Mouse (Mus musculus) MEL (cell line): Measurements from ENCODE around the gene Slc35e2.

ENCODE experiments used
- BHLHE40 ChIP-seq: IDR thresholded peaks from 2 replicates; pipeline ENCODE4 v1.6.1; 2012; ENCODE audit warnings: low read depth, mild to moderate bottlenecking, inconsistent platforms, low read length, improper control_type of control experiment, borderline replicate concordance
- CHD1 ChIP-seq: IDR thresholded peaks from 2 replicates; pipeline ENCODE4 v1.6.1; 2012; ENCODE audit warnings: low read depth, mild to moderate bottlenecking, inconsistent platforms, low read length, improper control_type of control experiment
- CTCF ChIP-seq, 3 experiments: IDR thresholded peaks in 2 of 3; conservative IDR thresholded peaks in 1 of 3; 2 replicates each; pipeline ENCODE4 v1.5.1; 2011 to 2012; ENCODE audit warnings: low read length in 3 of 3, low read depth in 2 of 3, mild to moderate bottlenecking in 2 of 3, improper control_type of control experiment in 1 of 3, inconsistent platforms in 1 of 3, mixed read lengths in 1 of 3, moderate library complexity in 1 of 3; ENCODE audit not compliant: control insufficient read depth in 1 of 3, insufficient read depth in 1 of 3, poor library complexity in 1 of 3, severe bottlenecking in 1 of 3
- ETS1 ChIP-seq: IDR thresholded peaks from 2 replicates; pipeline ENCODE4 v1.6.1; 2012; ENCODE audit warnings: low read depth, mild to moderate bottlenecking, inconsistent platforms, low read length, improper control_type of control experiment, moderate library complexity
- MAX ChIP-seq: IDR thresholded peaks from 2 replicates; pipeline ENCODE4 v1.6.1; 2011; ENCODE audit warnings: low read length, improper control_type of control experiment
- MXI1 ChIP-seq: IDR thresholded peaks from 2 replicates; pipeline ENCODE4 v1.6.1; 2011; ENCODE audit warnings: mild to moderate bottlenecking, low read depth, low read length, improper control_type of control experiment
- NELFE ChIP-seq: IDR thresholded peaks from 2 replicates; pipeline ENCODE4 v1.6.1; 2011; ENCODE audit warnings: low read depth, low read length, improper control_type of control experiment
- NRF1 ChIP-seq: IDR thresholded peaks from 2 replicates; pipeline ENCODE4 v1.6.1; 2014; ENCODE audit warnings: low read depth, mild to moderate bottlenecking, inconsistent platforms, low read length, improper control_type of control experiment, moderate library complexity; ENCODE audit not compliant: poor library complexity, insufficient read depth, severe bottlenecking
- RAD21 ChIP-seq: IDR thresholded peaks from 2 replicates; pipeline ENCODE4 v1.6.1; 2011; ENCODE audit warnings: mild to moderate bottlenecking, low read depth, low read length, improper control_type of control experiment
- SIN3A ChIP-seq: IDR thresholded peaks from 2 replicates; pipeline ENCODE4 v1.6.1; 2012; ENCODE audit warnings: low read length, improper control_type of control experiment, inconsistent platforms
- TAL1 ChIP-seq: IDR thresholded peaks from 2 replicates; pipeline ENCODE4 v1.6.1; 2012; ENCODE audit warnings: mild to moderate bottlenecking, inconsistent platforms, low read length, moderate library complexity, mixed read lengths
- TCF12 ChIP-seq: IDR thresholded peaks from 2 replicates; pipeline ENCODE4 v1.6.1; 2014; ENCODE audit warnings: low read depth, mild to moderate bottlenecking, inconsistent platforms, low read length, improper control_type of control experiment, moderate library complexity

- TF ChIP-seq CHD1 (no peak), MXI1 (no peak), NRF1 (no peak), NELFE (no peak), CTCF (IDR thresholded peaks at IDR 0.05 in 2 of 3, conservative IDR thresholded peaks at IDR 0.05 in 1 of 3; ENCODE audit: control insufficient read depth in 1 of 3, insufficient read depth in 1 of 3, low read depth in 2 of 3, low read length in 3 of 3, poor library complexity in 1 of 3, severe bottlenecking in 1 of 3) (no peak), SIN3A (no peak), MAX (no peak), ETS1 (no peak), TAL1 (peak; percentile 65), BHLHE40 (no peak), TCF12 (peak; percentile 63; the same call in 1 of the 2 replicates), RAD21 (no peak)
Observed at GRCm38 (mm10) chr4:155602753-155603152, 1.5 kb downstream of the Slc35e2 start.
